Mouse (Mus musculus) activated CD4-positive, CD25-positive, alpha-beta regulatory T cell, adult 4 months (primary cell): ENCODE results near the gene Camta1. TPM values are rescaled to one million over a fixed set of nuclear protein-coding genes. Genes with fewer than 3 reads are reported as not detected.

Source experiments
- ATAC-seq: one replicate; pipeline ENCODE4 v1.8.0; 2017
- polyA plus RNA-seq, 2 experiments: library from polyadenylated mRNA; unstranded; fragments of 100-300 nt; shearing (Covaris generic); gene quantifications; one replicate each; pipeline ENCODE4 v1.2.1; 2017

Gene Camta1
- polyA plus RNA-seq, 2 experiments from 2014 or later, result 45.5 to 49.5 TPM

DNA sequence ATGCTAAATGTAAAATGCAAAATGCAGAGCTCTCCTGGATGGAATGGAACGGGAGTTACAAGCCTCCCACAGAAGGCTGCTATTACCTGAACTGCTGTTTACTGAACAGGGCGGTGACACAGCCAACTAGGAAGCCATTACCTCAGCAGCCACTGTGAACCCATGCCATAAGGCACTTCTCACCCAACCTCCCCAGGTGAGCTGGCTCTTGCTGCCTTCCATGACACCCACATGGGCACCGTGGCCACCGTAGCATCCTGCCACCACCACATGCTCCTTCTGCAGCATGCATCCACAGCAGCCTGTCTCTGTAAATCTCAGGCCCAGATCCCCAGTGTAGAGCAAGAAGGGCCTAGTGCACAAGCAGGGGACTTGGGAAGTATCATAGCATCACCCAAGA lies 438.8 kb downstream of the Camta1 start:
- ATAC-seq, result no peak

DNA sequence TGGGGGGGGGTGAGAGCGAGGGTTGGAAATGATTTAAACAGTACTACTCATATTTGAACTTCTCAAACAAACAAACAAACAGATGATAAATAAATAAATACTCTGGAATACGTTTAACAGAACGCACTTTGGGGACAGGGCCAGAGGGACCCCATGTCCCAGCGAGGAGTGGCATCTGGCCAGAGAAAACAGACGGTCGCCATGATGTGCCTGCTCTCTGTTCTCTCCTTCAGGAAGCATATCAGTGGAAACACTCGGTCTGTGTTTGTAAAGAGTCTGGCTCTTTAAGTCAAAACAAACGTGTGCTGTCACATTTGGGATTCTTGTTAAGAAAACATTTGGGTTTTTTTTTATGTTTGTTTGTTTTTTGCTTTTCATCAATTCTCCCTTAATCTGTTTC lies 439.3 kb downstream of the Camta1 start:
- no peak for ATAC-seq

DNA sequence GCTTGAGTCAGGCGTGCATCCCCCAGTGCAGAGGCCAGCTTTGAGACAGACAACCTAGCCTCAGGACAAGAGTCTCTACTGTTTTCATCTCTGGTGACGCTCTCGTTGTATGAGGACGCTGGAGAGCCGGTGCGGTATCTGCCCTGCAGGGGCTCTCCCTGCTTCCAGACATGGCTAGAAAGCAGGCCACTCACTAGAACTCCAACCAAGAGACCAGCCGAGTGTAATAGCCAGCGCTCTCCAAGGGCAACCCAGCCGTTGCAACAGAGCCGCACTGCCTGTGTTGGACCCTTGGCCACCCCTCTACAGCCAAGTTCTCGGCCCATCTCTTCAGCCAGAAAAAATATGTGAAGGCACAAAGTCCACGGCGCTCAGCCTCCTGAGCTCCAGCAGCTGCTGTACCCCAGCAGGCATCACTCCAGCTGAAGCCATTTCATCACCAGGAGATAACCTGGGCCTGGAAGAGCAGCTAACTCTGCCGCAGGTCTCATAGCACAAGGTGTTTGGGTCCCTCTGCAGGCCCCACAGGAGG lies 443.3 kb downstream of the Camta1 start:
- ATAC-seq, result no peak

DNA sequence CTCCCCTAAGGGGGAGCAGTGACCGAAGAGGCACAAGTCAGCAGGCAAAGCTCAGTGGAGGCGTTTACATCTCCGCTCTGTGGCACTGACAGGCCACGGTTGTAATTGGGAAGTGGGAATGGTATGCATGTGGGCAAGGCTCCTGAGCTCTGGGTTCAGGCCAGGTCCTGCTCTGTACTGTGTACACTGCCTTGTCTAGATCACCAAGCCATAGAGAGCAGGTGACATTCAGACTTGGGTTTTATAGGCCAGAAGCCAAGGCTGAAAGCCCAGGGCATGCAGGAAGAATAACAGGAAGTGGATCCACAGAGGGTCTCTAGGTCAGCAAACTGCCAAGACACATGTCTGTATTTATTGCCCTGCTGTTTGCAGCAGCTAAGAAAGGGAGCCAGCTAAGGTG lies 445.9 kb downstream of the Camta1 start:
- ATAC-seq, result no peak

DNA sequence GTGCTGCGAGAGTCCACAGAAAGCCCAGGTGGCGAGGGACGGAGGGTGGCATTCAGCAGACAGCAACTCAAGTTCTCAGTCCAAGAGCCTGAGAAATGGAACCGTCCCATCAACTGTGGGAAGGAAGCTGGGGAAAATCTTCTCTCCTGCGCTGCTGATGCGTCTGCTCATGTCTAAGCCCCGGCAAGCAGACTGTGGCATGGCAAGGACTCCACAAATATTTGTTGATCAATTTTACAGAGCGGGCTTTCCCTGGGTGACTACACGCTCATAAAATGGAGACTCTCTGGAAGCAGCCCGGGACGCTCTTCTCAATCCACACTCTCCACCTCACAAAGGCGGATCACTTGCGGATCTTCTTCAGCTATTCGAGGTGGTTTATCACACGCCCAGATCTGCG lies 446.3 kb downstream of the Camta1 start:
- ATAC-seq, result no peak

DNA sequence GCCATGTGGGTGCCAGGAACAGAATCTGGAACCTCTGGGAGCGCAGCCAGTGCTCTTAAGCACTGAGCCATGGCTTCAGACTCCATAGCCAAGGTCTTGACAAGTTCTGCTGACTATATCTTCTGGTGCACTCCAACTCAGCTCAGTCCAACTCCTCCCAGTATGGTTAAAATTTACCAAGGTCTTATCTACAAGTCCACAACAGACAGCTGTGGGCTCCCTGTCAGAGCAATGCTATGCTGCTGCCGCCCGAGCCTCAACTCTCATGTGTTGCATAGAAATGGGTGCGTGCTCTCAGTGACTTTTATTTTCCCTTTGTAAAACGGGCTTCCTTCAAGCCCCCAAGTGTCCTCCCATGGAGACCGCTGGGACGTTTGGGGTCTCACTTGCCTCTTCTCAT lies 446.7 kb downstream of the Camta1 start:
- ATAC-seq, result no peak

DNA sequence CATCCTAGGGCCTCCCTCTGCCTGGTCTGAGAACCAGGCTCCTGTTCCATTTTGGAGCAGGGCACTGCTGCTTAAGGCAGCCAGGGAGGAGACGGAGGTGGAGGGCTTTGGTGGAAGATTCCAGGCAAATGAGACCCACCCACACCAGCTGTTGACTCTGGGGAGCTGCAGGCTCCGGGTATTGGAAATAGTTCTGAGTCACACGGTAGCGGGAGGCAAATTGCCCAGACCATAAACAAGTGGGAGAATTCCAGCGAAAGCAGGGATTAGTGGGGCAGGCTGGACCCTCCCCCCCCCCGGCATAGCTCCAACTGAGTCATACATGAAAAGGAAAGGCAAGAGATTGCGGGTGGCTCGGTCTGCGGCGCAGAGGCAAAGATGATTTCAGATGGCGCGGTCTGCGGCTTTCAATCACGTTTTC lies 450.0 kb downstream of the Camta1 start:
- ATAC-seq, result no peak

DNA sequence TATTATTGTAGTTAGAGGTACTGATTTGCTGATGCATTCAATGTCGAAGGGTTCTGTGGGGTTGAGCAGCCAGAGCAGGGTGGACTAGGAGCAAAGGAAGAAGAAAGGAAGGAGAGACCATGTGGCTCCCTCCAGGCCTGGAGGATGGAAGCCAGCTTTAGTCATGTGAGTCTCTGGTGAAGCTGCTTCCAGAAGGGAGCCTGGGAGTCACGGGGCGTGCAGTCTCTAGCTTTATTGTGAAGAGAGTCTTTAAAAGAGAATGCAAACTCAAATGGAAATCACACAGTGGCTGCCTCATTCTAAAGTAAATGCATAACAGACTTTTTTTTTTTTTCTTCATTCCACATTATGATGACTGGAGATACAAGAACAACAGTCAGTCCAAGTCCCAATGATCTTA lies 450.7 kb downstream of the Camta1 start:
- no peak for ATAC-seq

DNA sequence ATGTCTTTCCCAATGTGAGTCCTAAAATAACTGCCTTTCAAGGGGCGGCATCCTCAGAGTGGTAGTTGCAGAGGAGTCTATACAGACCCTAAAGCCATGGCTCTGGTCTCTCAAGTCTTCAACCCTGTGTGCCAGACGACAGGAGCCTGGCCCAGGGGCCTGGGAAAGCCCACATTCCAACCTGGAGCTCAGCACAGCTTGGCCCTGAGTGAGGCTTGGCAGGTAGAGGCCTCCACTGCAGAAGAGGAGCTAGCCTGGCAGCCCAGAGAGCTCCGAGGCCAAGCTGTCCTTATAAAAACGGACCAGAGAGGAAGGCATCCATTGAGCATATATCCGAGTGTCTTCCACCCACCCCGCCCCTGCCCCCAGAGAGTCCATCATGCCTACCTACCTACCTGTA lies 452.4 kb downstream of the Camta1 start:
- no peak for ATAC-seq

DNA sequence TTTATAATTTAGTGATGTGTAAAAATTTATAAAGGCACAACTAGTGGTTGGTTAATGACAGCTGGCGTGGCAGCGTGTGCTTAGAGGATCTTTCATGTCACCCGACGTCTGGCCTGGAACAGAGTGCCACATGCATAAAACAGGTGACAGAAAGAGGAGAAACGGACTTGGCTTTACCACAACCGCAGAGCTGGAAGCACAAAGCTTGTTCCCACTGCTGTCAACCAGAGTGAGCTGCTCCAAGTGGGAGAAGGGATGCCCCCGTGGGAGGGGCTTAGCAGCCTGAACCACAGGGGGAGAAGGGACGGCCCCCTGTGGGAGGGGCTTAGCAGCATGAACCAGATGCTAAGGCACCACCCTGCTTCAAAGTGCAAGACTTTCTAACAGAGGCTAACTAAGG lies 452.9 kb downstream of the Camta1 start:
- no peak for ATAC-seq

DNA sequence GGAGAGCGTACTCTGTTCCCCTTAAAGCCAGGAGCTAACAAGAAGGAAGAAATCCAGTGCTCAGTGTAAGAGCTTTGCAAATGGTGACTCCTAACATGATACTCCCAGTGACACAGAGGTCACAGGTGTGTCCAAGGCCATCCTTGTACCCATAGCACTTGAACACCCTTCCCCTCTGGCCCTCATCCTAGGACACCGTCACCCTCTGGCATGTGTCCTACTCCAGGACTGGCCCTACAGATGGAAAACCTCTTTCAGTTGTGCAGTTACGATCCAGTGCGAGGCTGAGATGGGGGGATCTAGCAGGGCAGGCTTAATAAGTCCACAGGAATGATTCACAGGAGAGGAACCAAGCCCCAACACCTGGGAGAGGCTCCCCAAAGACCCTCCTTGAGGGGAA lies 453.4 kb downstream of the Camta1 start:
- ATAC-seq, result no peak

DNA sequence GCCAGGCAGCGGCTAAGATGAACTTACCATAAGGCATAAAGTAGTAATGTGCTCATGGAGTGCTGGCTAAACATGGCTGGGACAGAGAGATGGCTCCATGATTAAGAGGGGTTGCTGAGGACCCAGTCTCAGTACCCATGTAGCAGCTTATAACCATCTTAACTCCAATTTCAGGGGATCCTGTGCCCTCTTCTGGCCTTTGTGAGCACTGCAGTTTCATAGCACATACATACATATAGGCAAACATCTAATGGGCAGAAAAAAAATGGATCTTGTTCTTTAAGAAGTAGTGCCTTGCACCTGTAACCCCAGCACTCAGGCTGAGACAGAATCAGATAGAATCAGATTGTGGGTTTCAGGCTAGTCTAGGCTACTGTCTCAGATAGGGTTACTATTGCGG lies 454.5 kb downstream of the Camta1 start:
- ATAC-seq, result no peak

DNA sequence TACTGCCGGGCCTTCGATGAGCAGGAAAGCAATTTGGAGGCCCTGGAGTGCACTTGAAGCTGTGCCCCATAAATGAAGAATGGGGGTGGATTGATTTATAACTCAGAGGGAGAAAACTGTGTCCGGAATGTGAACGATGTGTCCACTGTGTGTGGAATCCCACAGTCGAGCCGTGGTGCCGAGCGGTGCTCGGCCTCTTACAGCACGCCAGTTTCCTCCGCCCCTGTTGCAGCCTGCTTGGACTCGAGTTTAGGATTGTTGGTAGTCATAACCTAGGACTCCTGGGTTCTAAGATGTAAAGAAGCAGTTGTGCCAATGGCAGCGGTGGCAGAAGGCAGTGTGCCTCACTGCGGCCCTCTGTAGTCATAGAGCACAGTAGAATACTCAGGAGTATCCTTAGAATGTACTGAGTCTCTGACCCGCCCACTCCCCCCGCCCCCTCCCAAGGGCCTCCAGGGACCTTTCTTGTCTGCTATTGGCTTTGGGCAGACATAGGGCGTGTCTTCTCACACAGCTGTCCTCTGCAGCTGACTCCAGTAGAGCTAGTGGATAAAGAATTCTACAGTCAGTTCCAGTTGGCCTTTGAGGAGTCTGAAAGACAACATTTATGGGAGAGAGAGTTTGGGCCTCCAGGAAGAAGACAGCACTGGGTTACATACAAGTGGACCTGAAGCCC lies 457.0 kb downstream of the Camta1 start:
- no peak for ATAC-seq

DNA sequence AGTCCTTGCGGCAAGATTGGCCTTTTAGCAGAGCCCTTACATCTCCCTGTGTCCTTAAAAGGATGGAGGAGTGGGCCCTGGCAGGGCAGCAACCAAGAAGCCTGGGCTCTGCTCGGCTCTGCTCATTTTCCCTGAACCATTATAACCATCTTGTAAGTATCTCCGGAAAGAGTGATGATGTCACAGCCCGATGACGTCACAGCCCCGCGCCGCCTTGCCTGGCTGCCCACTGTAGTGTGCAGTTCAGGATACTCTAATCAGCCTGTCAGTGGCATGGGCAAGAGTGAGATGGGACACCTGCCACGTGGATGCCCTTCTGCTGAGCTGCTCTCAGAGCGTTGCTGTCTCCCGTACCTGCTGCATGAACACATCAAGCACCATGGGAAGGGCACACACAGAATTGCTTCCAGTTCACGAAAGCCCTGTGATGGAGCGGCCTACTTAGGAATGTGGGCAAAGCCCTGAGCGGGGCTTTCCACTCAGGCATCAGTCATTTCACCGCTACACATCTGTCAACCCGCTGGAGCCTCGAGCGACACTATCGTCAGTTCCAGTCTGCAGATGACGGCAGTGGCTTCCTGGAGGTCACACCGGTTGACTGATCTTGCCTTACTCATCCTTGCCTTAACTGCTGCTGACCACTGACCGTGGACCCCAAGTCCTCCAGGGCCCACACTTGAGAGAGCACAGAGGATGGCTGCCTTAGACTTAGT lies 459.8 kb downstream of the Camta1 start:
- no peak for ATAC-seq

DNA sequence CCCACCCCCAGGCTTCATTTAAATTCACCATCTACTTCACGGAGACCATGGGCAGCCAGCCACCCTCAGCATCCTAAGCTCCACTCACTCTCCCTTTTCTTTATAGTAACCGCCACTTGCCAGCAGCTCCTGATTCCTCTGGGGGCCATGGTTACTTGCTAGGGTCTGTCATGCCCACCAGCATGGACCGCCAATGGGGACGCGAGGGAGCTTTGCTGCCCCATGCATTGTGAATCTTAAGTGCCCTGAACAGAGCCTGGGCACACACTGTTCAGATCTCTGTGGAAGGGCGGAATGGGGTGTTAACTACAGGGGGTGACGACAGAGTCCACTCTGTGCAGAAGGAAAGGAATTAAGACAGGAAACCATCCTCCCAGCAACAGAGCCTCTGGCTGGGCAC lies 465.1 kb downstream of the Camta1 start:
- no peak for ATAC-seq

DNA sequence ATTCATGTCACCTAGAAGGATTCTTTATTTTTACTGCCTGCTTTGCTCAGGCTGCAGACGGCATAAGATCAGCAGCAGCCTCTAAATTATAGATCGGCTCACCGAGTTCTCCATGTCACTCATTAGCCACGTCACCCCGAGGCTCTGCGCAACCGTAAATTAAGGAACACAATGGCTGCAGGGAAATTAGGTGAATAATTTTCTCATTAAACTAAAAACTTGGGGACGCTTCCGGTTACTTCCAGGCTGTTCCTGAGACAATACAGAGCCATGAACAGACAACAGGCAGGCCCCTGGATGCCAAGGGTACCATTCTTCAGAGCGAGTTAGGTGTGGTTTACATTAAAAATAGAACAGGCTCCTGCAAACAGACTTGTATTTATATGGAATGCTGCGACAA lies 472.3 kb downstream of the Camta1 start:
- ATAC-seq, result no peak

DNA sequence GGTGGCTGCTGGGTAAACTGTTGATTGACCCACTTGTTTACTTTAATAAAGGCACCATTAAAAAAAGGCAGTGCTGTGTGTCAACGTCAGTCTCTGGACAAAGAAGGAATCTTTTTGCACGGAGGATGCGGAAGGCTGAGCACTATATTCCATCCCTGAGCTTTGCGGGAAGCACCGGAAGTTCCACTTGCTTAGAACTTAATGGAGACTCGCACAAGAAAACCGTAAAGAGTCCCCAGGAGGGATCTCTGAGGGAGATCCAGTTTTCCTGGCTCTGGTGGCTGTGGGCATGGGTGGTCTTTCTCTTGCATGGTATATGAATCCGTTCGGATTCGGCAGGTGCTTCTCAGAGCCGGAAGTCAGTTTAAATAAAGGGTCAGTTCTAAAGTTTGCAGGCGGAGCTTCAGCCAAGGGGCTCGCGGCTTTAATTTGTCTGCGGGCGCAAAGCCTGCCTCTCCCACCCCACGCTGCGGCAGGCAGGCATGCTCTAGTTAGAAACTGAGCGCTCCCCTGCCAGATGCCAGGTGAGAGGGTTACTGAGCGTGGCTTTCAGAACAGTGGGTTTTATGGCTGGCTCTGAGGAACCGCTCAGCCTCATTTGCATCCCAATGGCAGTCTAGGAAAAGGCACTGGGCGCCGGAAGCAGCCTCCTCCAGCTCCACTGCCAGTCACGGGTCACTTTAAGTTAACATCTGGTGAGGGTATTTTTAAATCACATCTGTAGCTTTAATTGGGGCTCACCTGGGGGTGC lies 474.8 kb downstream of the Camta1 start:
- no peak for ATAC-seq

DNA sequence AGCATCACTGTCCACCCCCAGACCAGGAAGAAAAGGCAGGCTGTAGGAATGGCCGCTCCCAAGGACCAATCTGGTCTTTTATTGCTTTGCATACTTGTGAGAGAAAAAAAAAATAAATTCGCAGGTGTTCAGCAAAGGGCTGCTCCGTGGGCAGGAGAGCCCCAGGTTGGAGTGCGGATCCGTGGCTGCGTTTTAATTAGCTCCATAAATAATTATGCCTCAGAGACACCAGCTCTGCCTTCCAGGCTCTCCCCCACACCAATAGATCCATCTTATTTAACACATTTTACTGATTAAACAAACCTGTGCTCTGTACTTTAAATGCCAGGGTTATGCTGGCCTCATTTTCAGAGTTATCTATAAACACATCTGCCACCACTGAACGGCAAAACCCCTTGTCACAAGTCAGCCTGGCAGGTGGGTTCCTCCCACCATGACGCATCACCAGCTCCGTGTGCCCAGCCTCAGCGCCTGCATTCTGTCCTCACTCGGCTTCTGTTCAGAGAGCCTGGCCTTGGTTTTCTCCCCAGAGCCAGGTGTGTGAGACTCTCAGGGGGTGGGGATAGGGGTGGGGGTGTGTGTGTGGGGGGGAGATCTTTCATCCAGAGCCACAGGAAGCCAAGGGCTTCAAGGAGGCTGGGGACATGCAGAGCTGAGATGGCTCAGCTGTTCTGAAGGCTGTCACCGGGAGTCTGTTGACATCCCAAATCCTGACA lies 475.5 kb downstream of the Camta1 start:
- no peak for ATAC-seq

DNA sequence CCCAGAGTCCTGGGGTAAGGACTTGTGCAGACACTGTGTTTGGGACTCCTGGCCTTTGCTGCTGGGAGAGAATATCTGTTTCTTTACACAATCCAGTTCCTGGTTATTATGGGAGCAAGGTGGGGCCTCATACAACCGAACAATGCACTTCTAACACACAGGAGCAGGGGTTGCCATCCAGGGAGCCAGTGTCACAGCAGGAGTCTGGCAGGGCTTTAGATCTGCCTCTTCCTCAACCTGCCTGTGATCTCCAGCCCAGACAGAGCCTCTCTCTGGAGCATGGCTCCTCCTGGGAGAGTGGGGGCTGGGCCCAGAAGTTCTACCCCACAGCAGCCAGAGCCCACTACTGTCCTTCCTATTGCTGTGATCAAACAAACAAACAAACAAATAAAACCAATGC lies 483.9 kb downstream of the Camta1 start:
- ATAC-seq, result no peak

DNA sequence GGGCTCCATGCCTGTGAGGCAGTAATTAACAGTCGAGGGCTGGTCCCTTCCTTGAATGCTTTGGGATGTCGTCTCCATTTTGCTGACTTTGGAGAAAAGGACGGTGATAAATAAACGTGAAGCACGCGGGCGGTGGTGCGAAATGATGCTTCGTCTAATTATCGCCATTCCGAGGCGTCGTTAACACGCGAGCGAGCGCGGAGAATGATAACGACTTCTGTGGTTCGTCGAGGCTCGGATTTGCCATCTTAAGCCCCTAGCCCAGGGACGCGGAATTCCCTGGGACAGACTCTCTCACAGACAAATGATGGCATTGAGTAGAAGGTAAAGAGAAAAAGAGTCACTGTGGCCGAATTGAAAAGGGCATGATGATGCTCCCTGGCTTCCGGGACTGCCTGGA lies 485.4 kb downstream of the Camta1 start:
- ATAC-seq, result no peak

DNA sequence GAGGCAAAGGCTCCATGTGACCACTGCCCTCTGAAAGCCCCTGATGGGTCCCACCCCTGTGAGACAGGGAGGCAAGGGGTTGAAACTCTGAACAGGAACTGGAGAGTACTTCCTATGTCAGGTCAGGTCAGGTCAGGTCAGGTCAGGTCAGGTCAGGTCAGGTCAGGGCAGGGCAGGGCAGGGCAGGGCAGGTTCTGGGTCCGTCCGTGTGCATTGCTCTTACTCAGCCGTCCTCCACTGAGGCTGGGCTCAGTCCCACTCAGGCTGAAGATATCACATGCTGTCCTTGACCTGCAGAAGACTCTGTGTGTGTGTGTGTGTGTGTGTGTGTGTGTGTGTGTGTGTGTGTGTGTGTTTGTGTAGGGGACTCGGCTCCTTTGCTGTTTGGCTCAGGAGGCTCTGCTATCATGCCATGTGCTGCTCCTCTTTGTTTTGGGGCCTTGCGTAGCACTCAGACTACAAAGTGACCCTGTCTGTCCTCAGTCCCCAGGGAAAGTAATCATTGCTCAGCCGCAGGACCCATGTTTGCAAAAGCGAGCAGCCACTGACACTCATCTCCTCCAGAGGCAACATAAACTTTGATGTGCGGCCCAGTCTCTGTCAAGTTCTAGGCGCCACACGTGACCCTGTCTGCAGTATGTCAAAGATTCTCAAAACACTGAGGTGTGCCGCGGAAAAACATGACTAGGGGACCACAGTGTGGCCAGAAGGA lies 488.7 kb downstream of the Camta1 start:
- no peak for ATAC-seq

DNA sequence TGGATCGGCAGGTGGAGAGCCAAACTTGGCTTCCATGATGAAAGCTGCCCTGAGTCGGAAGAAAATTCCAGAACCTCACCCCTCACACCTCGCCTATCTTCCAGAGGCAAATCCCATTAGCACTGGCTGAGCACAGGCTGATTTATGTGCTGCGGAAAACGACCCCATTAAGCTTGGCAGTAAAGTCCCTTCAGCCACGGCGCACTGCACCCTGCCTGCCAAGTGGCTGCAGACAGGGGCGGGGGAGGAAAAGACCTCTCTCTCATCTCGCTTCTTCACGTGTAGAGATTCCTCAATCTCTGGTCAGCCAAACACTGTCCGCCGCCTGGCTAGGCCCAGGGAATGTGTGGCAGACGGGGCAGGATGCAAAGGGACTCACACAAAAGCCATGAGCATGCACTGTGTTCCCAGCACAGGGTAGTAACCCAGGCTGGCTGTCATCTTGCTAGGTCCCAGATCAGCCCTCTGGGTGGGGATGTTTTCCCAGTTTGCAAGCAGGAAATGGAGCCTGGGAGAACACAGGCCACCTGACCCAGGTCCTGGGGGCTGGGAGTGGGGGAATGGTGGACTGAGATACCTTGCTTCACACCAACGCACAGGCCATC lies 494.6 kb downstream of the Camta1 start:
- no peak for ATAC-seq
